Mouse (Mus musculus) MEL (cell line): Measurements from ENCODE around the gene Kalrn. TPM values are rescaled to one million over a fixed set of nuclear protein-coding genes. Genes with fewer than 3 reads are reported as not detected.

ENCODE experiments used
- DNase-seq: peaks from one replicate; pipeline ENCODE4 v3.0.0; 2011; ENCODE audit warnings: low read depth, low spot score
- H3K27ac ChIP-seq: 2 replicates; pipeline ENCODE4 v1.5.1; 2012; ENCODE audit warnings: low read depth, mild to moderate bottlenecking, control low read depth, low read length, moderate library complexity; ENCODE audit not compliant: control insufficient read depth
- H3K27me3 ChIP-seq, 2 experiments: fragments of 150-350 bp in 1 of 2; sonication (generic) in 1 of 2; 2 replicates each; pipeline ENCODE4 v1.6.1; 2012; ENCODE audit warnings: low read length in 2 of 2, mild to moderate bottlenecking in 2 of 2, improper control_type of control experiment in 1 of 2, moderate library complexity in 1 of 2; ENCODE audit not compliant: insufficient read depth in 2 of 2, control insufficient read depth in 1 of 2
- H3K36me3 ChIP-seq, 2 experiments: 2 replicates each; pipeline ENCODE4 v1.6.1; 2012 to 2014; ENCODE audit warnings: low read length in 2 of 2, improper control_type of control experiment in 1 of 2, inconsistent platforms in 1 of 2, mild to moderate bottlenecking in 1 of 2; ENCODE audit not compliant: insufficient read depth in 2 of 2, control insufficient read depth in 1 of 2
- H3K4me1 ChIP-seq, 2 experiments: fragments of 150-350 bp in 1 of 2; sonication (generic) in 1 of 2; 2 replicates each; pipeline ENCODE4 v1.6.1; 2012; ENCODE audit warnings: low read length in 2 of 2, improper control_type of control experiment in 1 of 2, mild to moderate bottlenecking in 1 of 2; ENCODE audit not compliant: insufficient read depth in 2 of 2, control insufficient read depth in 1 of 2
- H3K4me3 ChIP-seq, 2 experiments: fragments of 150-350 bp in 1 of 2; sonication (generic) in 1 of 2; 2 replicates each; pipeline ENCODE4 v1.5.1; 2012; ENCODE audit warnings: low read depth in 2 of 2, low read length in 2 of 2, mild to moderate bottlenecking in 2 of 2, moderate library complexity in 2 of 2, control low read depth in 1 of 2, improper control_type of control experiment in 1 of 2; ENCODE audit not compliant: control insufficient read depth in 1 of 2, insufficient read depth in 1 of 2
- H3K79me2 ChIP-seq: 2 replicates; pipeline ENCODE4 v1.6.1; 2012; ENCODE audit warnings: mild to moderate bottlenecking, low read length, moderate library complexity; ENCODE audit not compliant: control insufficient read depth, poor library complexity, insufficient read depth
- H3K9ac ChIP-seq: 2 replicates; pipeline ENCODE4 v1.6.1; 2012; ENCODE audit warnings: low read depth, mild to moderate bottlenecking, control low read depth, low read length, moderate library complexity; ENCODE audit not compliant: control insufficient read depth, poor library complexity, severe bottlenecking
- H3K9me3 ChIP-seq: fragments of 150-350 bp; sonication (generic); replicated peaks from 2 replicates; pipeline ENCODE4 v1.6.1; 2012; ENCODE audit warnings: mild to moderate bottlenecking, low read length, improper control_type of control experiment, moderate library complexity; ENCODE audit not compliant: insufficient read depth
- E2F4 ChIP-seq: IDR thresholded peaks from 2 replicates; pipeline ENCODE4 v1.6.1; 2011; ENCODE audit warnings: low read depth, low read length, improper control_type of control experiment, borderline replicate concordance
- ETS1 ChIP-seq: IDR thresholded peaks from 2 replicates; pipeline ENCODE4 v1.6.1; 2012; ENCODE audit warnings: low read depth, mild to moderate bottlenecking, inconsistent platforms, low read length, improper control_type of control experiment, moderate library complexity
- GABPA ChIP-seq: IDR thresholded peaks from 2 replicates; pipeline ENCODE4 v1.6.1; 2012; ENCODE audit warnings: low read depth, mild to moderate bottlenecking, inconsistent platforms, low read length, improper control_type of control experiment, moderate library complexity
- GATA1 ChIP-seq: IDR thresholded peaks from 2 replicates; pipeline ENCODE4 v1.6.1; 2011; ENCODE audit warnings: low read depth, low read length, improper control_type of control experiment
- MAFK ChIP-seq: IDR thresholded peaks from 2 replicates; pipeline ENCODE4 v1.6.1; 2011; ENCODE audit warnings: low read depth, mild to moderate bottlenecking, low read length, improper control_type of control experiment, borderline replicate concordance
- MYB ChIP-seq: IDR thresholded peaks from 2 replicates; pipeline ENCODE4 v1.6.1; 2011; ENCODE audit warnings: mild to moderate bottlenecking, low read depth, low read length, improper control_type of control experiment
- MYC ChIP-seq: IDR thresholded peaks from 2 replicates; pipeline ENCODE4 v1.6.1; 2011; ENCODE audit warnings: low read depth, mild to moderate bottlenecking, low read length, improper control_type of control experiment, moderate library complexity
- RAD21 ChIP-seq: IDR thresholded peaks from 2 replicates; pipeline ENCODE4 v1.6.1; 2011; ENCODE audit warnings: mild to moderate bottlenecking, low read depth, low read length, improper control_type of control experiment
- RCOR1 ChIP-seq: IDR thresholded peaks from 2 replicates; pipeline ENCODE4 v1.6.1; 2012; ENCODE audit warnings: low read depth, mild to moderate bottlenecking, inconsistent platforms, low read length, improper control_type of control experiment
- SIN3A ChIP-seq: IDR thresholded peaks from 2 replicates; pipeline ENCODE4 v1.6.1; 2012; ENCODE audit warnings: low read length, improper control_type of control experiment, inconsistent platforms
- SMC3 ChIP-seq: IDR thresholded peaks from 2 replicates; pipeline ENCODE4 v1.6.1; 2011; ENCODE audit warnings: low read depth, low read length, improper control_type of control experiment
- UBTF ChIP-seq: IDR thresholded peaks from 2 replicates; pipeline ENCODE4 v1.6.1; 2012; ENCODE audit warnings: low read depth, mild to moderate bottlenecking, inconsistent platforms, low read length, improper control_type of control experiment, moderate library complexity, borderline replicate concordance; ENCODE audit not compliant: insufficient read depth
- USF2 ChIP-seq, 2 experiments: IDR thresholded peaks; 2 replicates each; pipeline ENCODE4 v1.6.1; 2011 to 2012; ENCODE audit warnings: improper control_type of control experiment in 2 of 2, low read length in 2 of 2, borderline replicate concordance in 1 of 2, inconsistent platforms in 1 of 2, low read depth in 1 of 2, mild to moderate bottlenecking in 1 of 2; ENCODE audit not compliant: insufficient read depth in 1 of 2
- ZKSCAN1 ChIP-seq: IDR thresholded peaks from 2 replicates; pipeline ENCODE4 v1.6.1; 2012; ENCODE audit warnings: low read depth, mild to moderate bottlenecking, inconsistent platforms, low read length, improper control_type of control experiment, moderate library complexity
- polyA plus RNA-seq, 2 experiments: library from polyadenylated mRNA; stranded (reverse) in 1 of 2; unstranded in 1 of 2; fragments of >175 nt in 1 of 2; fragments of >200 nt in 1 of 2; gene quantifications; 2 replicates each; pipeline versions ENCODE4 v1.2.1 to v1.2.4; 2012; ENCODE audit warnings: low replicate concordance in 2 of 2, low read depth in 1 of 2; ENCODE audit not compliant: insufficient read length in 2 of 2, insufficient read depth in 1 of 2, missing spikeins in 1 of 2
- total RNA-seq: library from RNA; depleted of rRNA; stranded (reverse); fragments of 300-350 nt; gene quantifications from 2 replicates; pipeline ENCODE4 v1.2.3, GENCODE M21; 2012; rRNA removed

Gene Kalrn
- total RNA-seq (9.5 and 10.4 TPM in 2 replicates), polyA plus RNA-seq (10 to 100 TPM in 1 of 2 experiments, not detected in 1; 11.8 TPM)

GRCm38 (mm10) chr16:34573151-34573802, at the start of gene Kalrn:
Gene Kalrn (minus strand): TSS chr16:34573532.
- TF ChIP-seq SIN3A (no peak), ETS1 (no peak), SMC3 (no peak), ZKSCAN1 (no peak), GATA1 (no peak), MYC (no peak), MAFK (no peak), MYB (no peak), USF2 (IDR thresholded peaks at IDR 0.05; ENCODE audit: borderline replicate concordance in 1 of 2, insufficient read depth in 1 of 2, low read depth in 1 of 2, low read length in 2 of 2) (no peak), UBTF (no peak), GABPA (no peak)
- Histone ChIP-seq H3K36me3 (no peaks in the 10 kb centered on the region), H3K4me1 (no peaks in the 10 kb centered on the region), H3K9me3 (no peaks in the 10 kb centered on the region), H3K27me3 (no peaks in the 10 kb centered on the region), H3K4me3 (no peak within 1 kb of the TSS), H3K9ac (no peak within 1 kb of the TSS), H3K27ac (no peak within 1 kb of the TSS), H3K79me2 (no peaks in the 10 kb centered on the region)
- no peak for DNase-seq

- Histone ChIP-seq H3K27me3 (no peaks in the 10 kb centered on the region), H3K4me1 (no peaks in the 10 kb centered on the region), H3K4me3 (no peak overlapping the region), H3K27ac (no peak overlapping the region), H3K9ac (no peak overlapping the region), H3K9me3 (no peaks in the 10 kb centered on the region), H3K36me3 (no peaks in the 10 kb centered on the region), H3K79me2 (no peaks in the 10 kb centered on the region)
- DNase-seq = no peak
- TF ChIP-seq UBTF (no peak), MAFK (no peak), RAD21 (no peak), E2F4 (no peak), RCOR1 (no peak)
Measured at GRCm38 (mm10) chr16:34614021-34614420, 40.7 kb upstream of the Kalrn start.
